In genomic region chr2:152707186-152707585, GRCm38 (mm10) we compare ENCODE assay signal across 9 mouse cellular contexts. TPM values are rescaled to one million over a fixed set of nuclear protein-coding genes. Genes with fewer than 3 reads are reported as not detected.
DNase-seq lines count a peak whose midpoint lies in the region; ATAC-seq and TF ChIP-seq lines count a peak whose summit lies in the region.
"Had no signal": no experiment of that assay in that cellular context is flagged by ENCODE, and none has a peak within 500 bp of the region (broad histone marks: within the 10 kb centered on the region; RNA-seq: fewer than 3 reads in every experiment).

No protein-coding gene starts in this region.

- ATAC-seq in heart, embryonic 11.5 days (replicated peaks; ENCODE audit: insufficient number of reproducible peaks, low FRiP score, low TSS enrichment) = no peak
- peak; percentile 2; the same call in 1 of the 2 replicates for ATAC-seq in heart, postnatal 0 days (ENCODE audit: insufficient read depth, low read depth)
- ATAC-seq in inflammation-experienced regulatory T-cells, adult 6 months = no peak

- no peak for TF ChIP-seq EP300 in heart, postnatal 0 days (IDR thresholded peaks at IDR 0.05; ENCODE audit: low read depth)

- intact Hi-C loops in left cerebral cortex, postnatal 10 days (cut with DNase I) = no loop called here

- no peaks in the 10 kb centered on the region for H3K27me3 ChIP-seq in heart, embryonic 11.5 days (ENCODE audit: control insufficient read depth, insufficient read depth, low read length)
- no peaks in the 10 kb centered on the region for H3K27me3 ChIP-seq in heart, postnatal 0 days (ENCODE audit: control insufficient read depth, insufficient read depth, low read length)
- H3K27me3 ChIP-seq in midbrain, embryonic 10.5 days (ENCODE audit: low read depth, poor library complexity, severe bottlenecking) = no peaks in the 10 kb centered on the region

- H3K4me3 ChIP-seq in heart, embryonic 11.5 days (ENCODE audit: low read depth, low read length) = peak overlapping the region; percentile 39
- H3K4me3 ChIP-seq in heart, postnatal 0 days (ENCODE audit: low read depth, low read length) = peak overlapping the region; percentile 55
- H3K4me3 ChIP-seq in midbrain, embryonic 10.5 days = peak overlapping the region; percentile 64

- 9% methylated on average over 7 of the region's 7 CpGs for WGBS in heart, embryonic 11.5 days (ENCODE audit: insufficient replicate concordance)
- 17% methylated on average over 7 of the region's 7 CpGs for WGBS in heart, postnatal 0 days
- 38% methylated on average over 7 of the region's 7 CpGs for WGBS in midbrain, embryonic 10.5 days

- TF ChIP-seq CTCF in heart, postnatal 0 days (IDR thresholded peaks at IDR 0.05; ENCODE audit: low read depth) = no peak

- peak overlapping the region; percentile 91 for H3K27ac ChIP-seq in heart, embryonic 11.5 days (ENCODE audit: low read depth, low read length)
- peak overlapping the region; percentile 92 for H3K27ac ChIP-seq in heart, postnatal 0 days (ENCODE audit: low read depth)
- H3K27ac ChIP-seq in midbrain, embryonic 10.5 days (replicated peaks) = peak overlapping the region; percentile 91

- peak overlapping the region; percentile 67 for H3K4me2 ChIP-seq in heart, embryonic 11.5 days
- peak overlapping the region; percentile 76 for H3K4me2 ChIP-seq in heart, postnatal 0 days (ENCODE audit: low read depth, low read length)

- no peaks in the 10 kb centered on the region for H3K9me3 ChIP-seq in heart, embryonic 11.5 days (replicated peaks; ENCODE audit: control insufficient read depth, low read length)
- H3K9me3 ChIP-seq in heart, postnatal 0 days (replicated peaks; ENCODE audit: control insufficient read depth, low read length) = no peaks in the 10 kb centered on the region
- H3K9me3 ChIP-seq in midbrain, embryonic 10.5 days (replicated peaks) = no peaks in the 10 kb centered on the region

- no peak for DNase-seq in heart, adult 18-20 months
- peak; percentile 50 for DNase-seq in R1 (ENCODE audit: low read depth, low spot score)
- DNase-seq in heart, postnatal 0 days (ENCODE audit: low spot score) = no peak
- DNase-seq in midbrain, embryonic 10.5 days (ENCODE audit: low spot score) = no peak
- DNase-seq in thymus, adult 18-20 months = no peak
- DNase-seq in left cerebral cortex, postnatal 10 days (ENCODE audit: extremely low spot score in 1 of 2, low spot score in 2 of 2) = no peak

- peaks cover 23% of the 10 kb centered on the region for H3K36me3 ChIP-seq in heart, embryonic 11.5 days (ENCODE audit: control insufficient read depth, insufficient read depth, low read length)
- peaks cover 43% of the 10 kb centered on the region for H3K36me3 ChIP-seq in heart, postnatal 0 days (replicated peaks; ENCODE audit: control insufficient read depth, insufficient read depth, low read length)
- peaks cover 59% of the 10 kb centered on the region for H3K36me3 ChIP-seq in midbrain, embryonic 10.5 days

- H3K4me1 ChIP-seq in heart, embryonic 11.5 days (ENCODE audit: control insufficient read depth, insufficient read depth, low read length) = peaks cover 20% of the 10 kb centered on the region
- peaks cover 16% of the 10 kb centered on the region for H3K4me1 ChIP-seq in heart, postnatal 0 days (ENCODE audit: control insufficient read depth, insufficient read depth)
- peaks cover 41% of the 10 kb centered on the region for H3K4me1 ChIP-seq in midbrain, embryonic 10.5 days

- H3K9ac ChIP-seq in heart, embryonic 11.5 days (ENCODE audit: low read depth, low read length) = peak overlapping the region; percentile 70
- peak overlapping the region; percentile 54 for H3K9ac ChIP-seq in heart, postnatal 0 days (replicated peaks; ENCODE audit: low read depth, low read length)

RNA-seq across cellular contexts. Expression of gene Mcts2, which starts 20.4 kb away (rescaled TPM):
- 22.2 and 29.2 TPM in 2 replicates for polyA plus RNA-seq in heart, embryonic 11.5 days (2014; fragmentation: Nextera tagmentation; extraction: Ambion mirVana)
- total RNA-seq in heart, adult 18-20 months (2021) = 10 to 100 TPM; 15.8 to 16.4 TPM
- total RNA-seq in heart, postnatal 0 days (2014; rRNA removed; ENCODE audit: low replicate concordance) = 6.5 and 11.7 TPM in 2 replicates
- polyA plus RNA-seq in heart, postnatal 0 days (2015; fragmentation: Nextera tagmentation; extraction: Ambion mirVana) = 30.9 and 31.6 TPM in 2 replicates
- 42.9 and 45.3 TPM in 2 replicates for polyA plus RNA-seq in midbrain, embryonic 10.5 days (2016; fragmentation: Nextera tagmentation; extraction: Ambion mirVana)
- 10 to 100 TPM; 22.9 to 28.1 TPM for total RNA-seq in left cerebral cortex, postnatal 10 days (2021)
- polyA plus RNA-seq in inflammation-experienced regulatory T-cells, adult 6 months (2017; shearing (Covaris generic)) = 1 to 10 TPM; 2.4 to 3.7 (median 2.5) TPM

RNA-seq across cellular contexts. Expression of gene Id1, which starts 28.9 kb away (rescaled TPM):
- polyA plus RNA-seq in heart, embryonic 11.5 days (2014; fragmentation: Nextera tagmentation; extraction: Ambion mirVana) = 95.3 and 98.1 TPM in 2 replicates
- total RNA-seq in heart, adult 18-20 months (2021) = 10 to 100 TPM; 63.7 to 75.1 TPM
- 146 and 188 TPM in 2 replicates for total RNA-seq in heart, postnatal 0 days (2014; rRNA removed; ENCODE audit: low replicate concordance)
- polyA plus RNA-seq in heart, postnatal 0 days (2015; fragmentation: Nextera tagmentation; extraction: Ambion mirVana) = 46.7 and 59.3 TPM in 2 replicates
- polyA plus RNA-seq in midbrain, embryonic 10.5 days (2016; fragmentation: Nextera tagmentation; extraction: Ambion mirVana) = 70.2 and 86.2 TPM in 2 replicates
- 10 to 100 TPM; 20.6 to 24.5 TPM for total RNA-seq in left cerebral cortex, postnatal 10 days (2021)
- polyA plus RNA-seq in inflammation-experienced regulatory T-cells, adult 6 months (2017; shearing (Covaris generic)) = under 1 TPM in 1 of 3 experiments, not detected in 2; 0.91 TPM

RNA-seq across cellular contexts. Expression of gene H13, which starts 37.9 kb away (rescaled TPM):
- 92.3 and 92.8 TPM in 2 replicates for polyA plus RNA-seq in heart, embryonic 11.5 days (2014; fragmentation: Nextera tagmentation; extraction: Ambion mirVana)
- total RNA-seq in heart, adult 18-20 months (2021) = 10 to 100 TPM; 32.7 to 39.6 TPM
- 68.6 and 72.9 TPM in 2 replicates for total RNA-seq in heart, postnatal 0 days (2014; rRNA removed; ENCODE audit: low replicate concordance)
- 53.4 and 55.0 TPM in 2 replicates for polyA plus RNA-seq in heart, postnatal 0 days (2015; fragmentation: Nextera tagmentation; extraction: Ambion mirVana)
- polyA plus RNA-seq in midbrain, embryonic 10.5 days (2016; fragmentation: Nextera tagmentation; extraction: Ambion mirVana) = 99.2 and 117 TPM in 2 replicates
- total RNA-seq in left cerebral cortex, postnatal 10 days (2021) = 100 to 1,000 TPM in 1 of 2 experiments, 10 to 100 TPM in 1; 99.7 to 115 TPM
- polyA plus RNA-seq in inflammation-experienced regulatory T-cells, adult 6 months (2017; shearing (Covaris generic)) = 10 to 100 TPM; 61.6 to 72.9 (median 72.1) TPM

RNA-seq across cellular contexts. Expression of gene Cox4i2, which starts 46.8 kb away (rescaled TPM):
- polyA plus RNA-seq in heart, embryonic 11.5 days (2014; fragmentation: Nextera tagmentation; extraction: Ambion mirVana) = 22.4 and 22.5 TPM in 2 replicates
- 10 to 100 TPM; 11.9 to 15.2 TPM for total RNA-seq in heart, adult 18-20 months (2021)
- 13.4 and 29.9 TPM in 2 replicates for total RNA-seq in heart, postnatal 0 days (2014; rRNA removed; ENCODE audit: low replicate concordance)
- 17.0 and 21.4 TPM in 2 replicates for polyA plus RNA-seq in heart, postnatal 0 days (2015; fragmentation: Nextera tagmentation; extraction: Ambion mirVana)
- 4.2 and 4.6 TPM in 2 replicates for polyA plus RNA-seq in midbrain, embryonic 10.5 days (2016; fragmentation: Nextera tagmentation; extraction: Ambion mirVana)
- total RNA-seq in left cerebral cortex, postnatal 10 days (2021) = 1 to 10 TPM; 1.7 to 1.8 TPM
- polyA plus RNA-seq in inflammation-experienced regulatory T-cells, adult 6 months (2017; shearing (Covaris generic)) = not detected
- total RNA-seq: MEL had no signal

Comparison
In these comparisons a context has a peak if more than half of its experiments do, and no peak if none do; other contexts are left out.
1. RNA of gene Id1, which starts 28.9 kb away (polyA plus RNA-seq): 95.3 to 98.1 TPM in heart, embryonic 11.5 days, 70.2 to 86.2 TPM in midbrain, embryonic 10.5 days and 46.7 to 59.3 TPM in heart, postnatal 0 days; 0.91 TPM in inflammation-experienced regulatory T-cells, adult 6 months; every median in the first group is over 10 times any median in the second.
2. Peak in every context shown above with its lines, with median percentiles within 50 percentile points of each other: H3K27ac ChIP-seq and H3K4me3 ChIP-seq.